Mouse (Mus musculus): ENCODE measurements at regions not wholly inside any gene's neighbourhood (a gene's known extent, or its start where the extent isn't known, plus 50 kb on each side); places are given as distances from the start of the nearest gene placed in this dataset.

GRCm38 (mm10) chr4:101336811-101337210 lies 71.7 kb upstream of the Jak1 start:
- WGBS (ENCODE audit: insufficient replicate concordance) = 51% methylated on average over 4 of the region's 4 CpGs

GRCm38 (mm10) chr4:101336371-101336770 lies 71.3 kb upstream of the Jak1 start:
- Histone ChIP-seq H3K4me1 (no peaks in the 10 kb centered on the region), H3K27ac (no peak overlapping the region), H3K9ac (no peak overlapping the region), H3K4me3 (no peak overlapping the region), H3K27me3 (replicated peaks) (no peaks in the 10 kb centered on the region), H3K9me3 (replicated peaks) (no peaks in the 10 kb centered on the region), H3K36me3 (no peaks in the 10 kb centered on the region), H3K4me2 (no peak overlapping the region)
- ATAC-seq = no peak

More at GRCm38 (mm10) chr4:101336811-101337210, 71.7 kb upstream of the Jak1 start:
- no peaks in the 10 kb centered on the region for H3K9me3 ChIP-seq (replicated peaks)
- no peak overlapping the region for H3K4me3 ChIP-seq
- H3K4me2 ChIP-seq = no peak overlapping the region
- no peak for ATAC-seq
- no peak overlapping the region for H3K27ac ChIP-seq
- no peaks in the 10 kb centered on the region for H3K4me1 ChIP-seq
- H3K36me3 ChIP-seq = no peaks in the 10 kb centered on the region
- H3K9ac ChIP-seq = no peak overlapping the region
- no peaks in the 10 kb centered on the region for H3K27me3 ChIP-seq (replicated peaks)

- no peak overlapping the region for H3K4me3 ChIP-seq
- no peaks in the 10 kb centered on the region for H3K4me1 ChIP-seq
- no peak overlapping the region for H3K9ac ChIP-seq
- WGBS (ENCODE audit: insufficient replicate concordance) = 87% methylated on average over 10 of the region's 10 CpGs
- no peak for ATAC-seq
- H3K36me3 ChIP-seq = no peaks in the 10 kb centered on the region
- H3K27me3 ChIP-seq (replicated peaks) = no peaks in the 10 kb centered on the region
- H3K9me3 ChIP-seq (replicated peaks) = no peaks in the 10 kb centered on the region
- no peak overlapping the region for H3K4me2 ChIP-seq
- no peak overlapping the region for H3K27ac ChIP-seq
Measured at GRCm38 (mm10) chr4:101333868-101334267, 68.8 kb upstream of the Jak1 start.

DNA sequence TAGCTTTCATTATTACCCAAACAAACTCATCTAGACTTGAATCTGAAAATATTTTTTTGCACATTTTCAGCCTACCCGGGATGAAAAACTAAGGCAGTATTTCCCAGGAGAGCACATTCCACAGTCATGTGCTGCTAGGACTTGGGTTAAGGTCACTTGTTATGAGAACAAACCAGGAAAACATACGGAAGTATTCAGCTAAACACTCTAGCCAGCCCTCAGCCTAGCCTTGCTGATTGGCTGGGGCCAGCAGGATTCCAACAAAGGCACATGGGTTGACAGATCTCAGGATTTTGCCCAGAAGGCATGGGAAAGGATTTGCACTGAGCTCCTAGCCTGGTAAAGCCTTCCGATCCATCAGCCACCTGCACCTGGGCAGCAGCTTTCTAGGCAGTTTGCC lies 68.0 kb upstream of the Jak1 start:
- WGBS (ENCODE audit: insufficient replicate concordance) = 68% methylated on average over 3 of the region's 3 CpGs
- no peak for ATAC-seq
- H3K36me3 ChIP-seq = no peaks in the 10 kb centered on the region

DNA sequence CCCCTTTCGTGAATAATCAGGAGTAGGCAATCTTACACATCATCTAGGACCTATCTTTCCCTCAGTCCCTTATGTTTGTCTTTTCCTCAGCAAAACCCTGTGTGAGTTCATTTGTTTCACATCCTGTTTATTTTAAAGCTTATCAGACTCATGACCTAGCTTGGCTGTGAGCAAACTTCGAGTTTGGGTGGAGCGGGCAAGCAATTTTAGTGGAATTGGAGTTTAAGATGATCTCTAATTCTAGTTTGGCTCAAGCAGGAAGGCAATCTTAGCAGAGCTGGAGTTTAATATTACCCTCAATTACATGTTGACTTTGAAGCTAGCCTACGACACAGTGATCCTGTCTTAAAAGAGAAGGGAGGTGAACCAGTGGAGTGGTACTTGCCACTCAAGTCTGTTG lies 66.1 kb upstream of the Jak1 start:
- H3K27me3 ChIP-seq (replicated peaks) = no peaks in the 10 kb centered on the region
- H3K4me1 ChIP-seq = no peaks in the 10 kb centered on the region
- 57% methylated on average over 4 of the region's 4 CpGs for WGBS (ENCODE audit: insufficient replicate concordance)
- H3K27ac ChIP-seq = no peak overlapping the region
- H3K9ac ChIP-seq = no peak overlapping the region
- H3K36me3 ChIP-seq = no peaks in the 10 kb centered on the region
- no peak overlapping the region for H3K4me3 ChIP-seq
- no peak for ATAC-seq
- H3K9me3 ChIP-seq (replicated peaks) = no peaks in the 10 kb centered on the region
- H3K4me2 ChIP-seq = no peak overlapping the region

More for the DNA sequence above, 68.0 kb upstream of the Jak1 start:
- no peaks in the 10 kb centered on the region for H3K4me1 ChIP-seq
- H3K27me3 ChIP-seq (replicated peaks) = no peaks in the 10 kb centered on the region
- no peak overlapping the region for H3K4me2 ChIP-seq
- no peaks in the 10 kb centered on the region for H3K9me3 ChIP-seq (replicated peaks)
- no peak overlapping the region for H3K27ac ChIP-seq
- H3K9ac ChIP-seq = no peak overlapping the region
- no peak overlapping the region for H3K4me3 ChIP-seq

DNA sequence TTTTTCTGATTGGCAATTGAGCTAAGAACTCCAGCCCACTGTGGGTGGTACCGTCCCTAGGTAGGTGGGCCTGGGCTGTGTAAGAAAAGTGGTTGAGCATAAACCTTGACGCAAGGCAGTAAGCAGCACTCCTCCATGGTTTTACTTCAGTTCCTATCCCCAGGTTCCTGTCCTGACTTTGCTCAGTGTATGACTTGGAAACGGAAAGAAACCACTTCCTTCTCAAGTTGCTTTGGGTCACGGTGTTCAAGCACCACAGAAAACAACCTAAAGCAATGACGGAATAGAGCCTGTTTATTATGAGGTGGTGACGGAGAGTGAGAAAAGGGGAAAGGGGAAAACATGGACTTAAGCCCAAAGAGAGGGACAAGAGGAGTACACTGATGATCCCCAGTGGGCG lies 64.0 kb upstream of the Jak1 start:
- Histone ChIP-seq H3K9me3 (replicated peaks) (no peaks in the 10 kb centered on the region), H3K9ac (no peak overlapping the region), H3K4me3 (no peak overlapping the region), H3K27me3 (replicated peaks) (no peaks in the 10 kb centered on the region), H3K4me1 (no peaks in the 10 kb centered on the region), H3K4me2 (no peak overlapping the region), H3K27ac (no peak overlapping the region), H3K36me3 (no peaks in the 10 kb centered on the region)
- 44% methylated on average over 7 of the region's 7 CpGs for WGBS (ENCODE audit: insufficient replicate concordance)
- no peak for ATAC-seq

GRCm38 (mm10) chr4:101326067-101326466 lies 61.0 kb upstream of the Jak1 start:
- no peak for ATAC-seq
- no peaks in the 10 kb centered on the region for H3K9me3 ChIP-seq (replicated peaks)
- H3K9ac ChIP-seq = no peak overlapping the region
- no peak overlapping the region for H3K27ac ChIP-seq
- H3K4me1 ChIP-seq = no peaks in the 10 kb centered on the region
- no peak overlapping the region for H3K4me2 ChIP-seq
- H3K27me3 ChIP-seq (replicated peaks) = no peaks in the 10 kb centered on the region; the same call in 1 of the 2 replicates
- no peak overlapping the region for H3K4me3 ChIP-seq
- 61% methylated on average over 3 of the region's 3 CpGs for WGBS (ENCODE audit: insufficient replicate concordance)
- no peaks in the 10 kb centered on the region for H3K36me3 ChIP-seq

GRCm38 (mm10) chr4:101321731-101322130 lies 56.6 kb upstream of the Jak1 start:
- no peak overlapping the region for H3K27ac ChIP-seq
- WGBS (ENCODE audit: insufficient replicate concordance) = 36% methylated on average over 2 of the region's 2 CpGs

GRCm38 (mm10) chr4:101320587-101320986 lies 55.5 kb upstream of the Jak1 start:
- Histone ChIP-seq H3K4me2 (no peak overlapping the region), H3K36me3 (no peaks in the 10 kb centered on the region), H3K9me3 (replicated peaks) (no peaks in the 10 kb centered on the region), H3K4me3 (no peak overlapping the region), H3K9ac (no peak overlapping the region), H3K27me3 (replicated peaks) (no peaks in the 10 kb centered on the region; the same call in 1 of the 2 replicates), H3K4me1 (no peaks in the 10 kb centered on the region), H3K27ac (no peak overlapping the region)
- ATAC-seq = no peak
- WGBS (ENCODE audit: insufficient replicate concordance) = 33% methylated on average over 2 of the region's 2 CpGs

More at GRCm38 (mm10) chr4:101321731-101322130, 56.6 kb upstream of the Jak1 start:
- Histone ChIP-seq H3K9ac (no peak overlapping the region), H3K9me3 (replicated peaks) (no peaks in the 10 kb centered on the region), H3K4me3 (no peak overlapping the region), H3K27me3 (replicated peaks) (no peaks in the 10 kb centered on the region; the same call in 1 of the 2 replicates), H3K36me3 (no peaks in the 10 kb centered on the region), H3K4me1 (no peaks in the 10 kb centered on the region), H3K4me2 (no peak overlapping the region)
- no peak for ATAC-seq

- no peak for ATAC-seq
- no peaks in the 10 kb centered on the region for H3K4me1 ChIP-seq
- H3K9me3 ChIP-seq (replicated peaks) = no peaks in the 10 kb centered on the region
- no peak overlapping the region for H3K9ac ChIP-seq
- no peaks in the 10 kb centered on the region for H3K36me3 ChIP-seq
- no peak overlapping the region for H3K4me3 ChIP-seq
- peaks cover 1% of the 10 kb centered on the region for H3K27me3 ChIP-seq (replicated peaks)
- WGBS (ENCODE audit: insufficient replicate concordance) = 68% methylated on average over 4 of the region's 4 CpGs
- H3K27ac ChIP-seq = no peak overlapping the region
- H3K4me2 ChIP-seq = no peak overlapping the region
Measured at GRCm38 (mm10) chr4:101319681-101320220, 54.7 kb upstream of the Jak1 start.

- WGBS (ENCODE audit: insufficient replicate concordance) = 51% methylated on average over 1 of the region's 1 CpGs
- Histone ChIP-seq H3K9ac (no peak overlapping the region), H3K36me3 (no peaks in the 10 kb centered on the region), H3K9me3 (replicated peaks) (no peaks in the 10 kb centered on the region), H3K4me2 (no peak overlapping the region), H3K27ac (no peak overlapping the region), H3K4me1 (no peaks in the 10 kb centered on the region), H3K4me3 (no peak overlapping the region), H3K27me3 (replicated peaks) (peaks cover 10% of the 10 kb centered on the region)
- ATAC-seq = no peak
Measured at GRCm38 (mm10) chr4:101318836-101319235, 53.8 kb upstream of the Jak1 start.

- Histone ChIP-seq H3K4me1 (no peaks in the 10 kb centered on the region), H3K9me3 (replicated peaks) (no peaks in the 10 kb centered on the region), H3K4me3 (no peak overlapping the region), H3K9ac (no peak overlapping the region), H3K4me2 (no peak overlapping the region), H3K27ac (no peak overlapping the region), H3K36me3 (no peaks in the 10 kb centered on the region), H3K27me3 (replicated peaks) (peaks cover 34% of the 10 kb centered on the region)
- no peak for ATAC-seq
- WGBS (ENCODE audit: insufficient replicate concordance) = 65% methylated on average over 6 of the region's 6 CpGs
Measured at GRCm38 (mm10) chr4:101316061-101316460, 51.0 kb upstream of the Jak1 start.

Data from liver, embryonic 12.5 days (tissue).